Mouse (Mus musculus) forebrain, embryonic 15.5 days (tissue): Measurements from ENCODE around the gene Kif1b. TPM values are rescaled to one million over a fixed set of nuclear protein-coding genes. Genes with fewer than 3 reads are reported as not detected.

Experiments used
- ATAC-seq: fragments of 200-750 bp; cut with Nextera tagmentation; replicated peaks from 2 replicates; pipeline ENCODE4 v1.8.0; 2017; ENCODE audit warnings: mild to moderate bottlenecking, moderate TSS enrichment, moderate library complexity
- H3K27ac ChIP-seq: fragments of 300-500 bp; sonication (generic); replicated peaks from 2 replicates; pipeline ENCODE4 v1.5.1; 2015; ENCODE audit warnings: mild to moderate bottlenecking, inconsistent platforms
- H3K27me3 ChIP-seq: fragments of 300-500 bp; sonication (generic); 2 replicates; pipeline ENCODE4 v1.6.1; 2015; ENCODE audit warnings: inconsistent platforms
- H3K36me3 ChIP-seq: fragments of 300-500 bp; sonication (generic); 2 replicates; pipeline ENCODE4 v1.6.1; 2015; ENCODE audit warnings: mild to moderate bottlenecking, inconsistent platforms
- H3K4me1 ChIP-seq: fragments of 300-500 bp; sonication (generic); 2 replicates; pipeline ENCODE4 v1.6.1; 2015; ENCODE audit warnings: inconsistent platforms
- H3K4me2 ChIP-seq: fragments of 300-500 bp; sonication (generic); replicated peaks from 2 replicates; pipeline ENCODE4 v1.6.1; 2015; ENCODE audit warnings: mild to moderate bottlenecking, inconsistent platforms
- H3K4me3 ChIP-seq: fragments of 300-500 bp; sonication (generic); 2 replicates; pipeline ENCODE4 v1.5.1; 2015; ENCODE audit warnings: mild to moderate bottlenecking, inconsistent platforms
- H3K9ac ChIP-seq: fragments of 300-500 bp; sonication (generic); replicated peaks from 2 replicates; pipeline ENCODE4 v1.6.1; 2015; ENCODE audit warnings: mild to moderate bottlenecking, inconsistent platforms
- H3K9me3 ChIP-seq: fragments of 300-500 bp; sonication (generic); 2 replicates; pipeline ENCODE4 v1.6.1; 2016; ENCODE audit warnings: inconsistent platforms
- WGBS: fragments of 180-500 bp; shearing (Covaris S2); methylation state at CpG from one replicate; pipeline ENCODE4 v1.1.7; 2015; ENCODE audit warnings: mixed read lengths; 5-methylcytosine and 5-hydroxymethylcytosine counted together
- polyA plus RNA-seq: library from polyadenylated mRNA; unstranded; fragments of >200 nt; fragmentation: Nextera tagmentation; extraction: Ambion mirVana; gene quantifications from 2 replicates; pipeline ENCODE4 v1.2.1, GENCODE M21; 2015

Gene Kif1b
- polyA plus RNA-seq, 1 experiment from 2014 or later: 141 TPM

- H3K27me3 ChIP-seq: no peaks in the 10 kb centered on the region
- no peaks in the 10 kb centered on the region for H3K9me3 ChIP-seq
- peaks cover 90% of the 10 kb centered on the region for H3K36me3 ChIP-seq
- no peak for ATAC-seq
- H3K27ac ChIP-seq: no peak overlapping the region
- no peak overlapping the region for H3K4me2 ChIP-seq
- no peaks in the 10 kb centered on the region for H3K4me1 ChIP-seq
- no peak overlapping the region for H3K4me3 ChIP-seq
- WGBS: 88% methylated on average over 3 of the region's 3 CpGs
- H3K9ac ChIP-seq: no peak overlapping the region
Measured at GRCm38 (mm10) chr4:149202467-149202866, 105.0 kb downstream of the Kif1b start.

GRCm38 (mm10) chr4:149201110-149201509, 106.4 kb downstream of the Kif1b start:
- Histone ChIP-seq H3K9me3 (no peaks in the 10 kb centered on the region), H3K4me1 (no peaks in the 10 kb centered on the region), H3K36me3 (peaks cover 90% of the 10 kb centered on the region), H3K27ac (no peak overlapping the region), H3K9ac (no peak overlapping the region), H3K4me2 (no peak overlapping the region), H3K27me3 (no peaks in the 10 kb centered on the region), H3K4me3 (no peak overlapping the region)
- no peak for ATAC-seq
- 96% methylated on average over 4 of the region's 4 CpGs for WGBS

GRCm38 (mm10) chr4:149197180-149197579, 110.3 kb downstream of the Kif1b start:
- peaks cover 87% of the 10 kb centered on the region for H3K36me3 ChIP-seq
- H3K4me2 ChIP-seq: no peak overlapping the region
- H3K9me3 ChIP-seq: no peaks in the 10 kb centered on the region
- no peak for ATAC-seq
- no peaks in the 10 kb centered on the region for H3K4me1 ChIP-seq
- H3K4me3 ChIP-seq: no peak overlapping the region
- no peaks in the 10 kb centered on the region for H3K27me3 ChIP-seq
- WGBS: 86% methylated on average over 1 of the region's 1 CpGs
- H3K27ac ChIP-seq: no peak overlapping the region
- H3K9ac ChIP-seq: no peak overlapping the region

- Histone ChIP-seq H3K4me3 (no peak overlapping the region), H3K9ac (no peak overlapping the region), H3K27ac (no peak overlapping the region), H3K9me3 (no peaks in the 10 kb centered on the region), H3K4me1 (no peaks in the 10 kb centered on the region), H3K27me3 (no peaks in the 10 kb centered on the region), H3K4me2 (no peak overlapping the region), H3K36me3 (peaks cover 89% of the 10 kb centered on the region)
- no peak for ATAC-seq
- 95% methylated on average over 7 of the region's 7 CpGs for WGBS
Measured at GRCm38 (mm10) chr4:149191103-149191502, 116.4 kb downstream of the Kif1b start.

- no peak overlapping the region for H3K9ac ChIP-seq
- no peak overlapping the region for H3K27ac ChIP-seq
- no peaks in the 10 kb centered on the region for H3K9me3 ChIP-seq
- H3K27me3 ChIP-seq: no peaks in the 10 kb centered on the region
- H3K4me3 ChIP-seq: no peak overlapping the region
- H3K4me2 ChIP-seq: no peak overlapping the region
- WGBS: 96% methylated on average over 2 of the region's 2 CpGs
- ATAC-seq: no peak
- peaks cover 94% of the 10 kb centered on the region for H3K36me3 ChIP-seq
- H3K4me1 ChIP-seq: no peaks in the 10 kb centered on the region
Measured at GRCm38 (mm10) chr4:149188563-149188962, 118.9 kb downstream of the Kif1b start.

GRCm38 (mm10) chr4:149182755-149183154, 124.7 kb downstream of the Kif1b start:
- Histone ChIP-seq H3K9ac (no peak overlapping the region), H3K4me3 (no peak overlapping the region), H3K36me3 (peaks cover 97% of the 10 kb centered on the region), H3K27me3 (no peaks in the 10 kb centered on the region), H3K9me3 (no peaks in the 10 kb centered on the region), H3K4me1 (no peaks in the 10 kb centered on the region), H3K4me2 (no peak overlapping the region), H3K27ac (no peak overlapping the region)
- ATAC-seq: no peak
- WGBS: 57% methylated on average over 4 of the region's 4 CpGs

- Histone ChIP-seq H3K27me3 (no peaks in the 10 kb centered on the region), H3K36me3 (peaks cover 95% of the 10 kb centered on the region), H3K9me3 (no peaks in the 10 kb centered on the region), H3K9ac (no peak overlapping the region), H3K4me1 (no peaks in the 10 kb centered on the region), H3K4me3 (no peak overlapping the region), H3K27ac (no peak overlapping the region), H3K4me2 (no peak overlapping the region)
- 91% methylated on average over 7 of the region's 7 CpGs for WGBS
- no peak for ATAC-seq
Measured at GRCm38 (mm10) chr4:149182192-149182591, 125.3 kb downstream of the Kif1b start.

GRCm38 (mm10) chr4:149179573-149179972, 127.9 kb downstream of the Kif1b start:
- Histone ChIP-seq H3K9ac (no peak overlapping the region), H3K36me3 (peaks cover 86% of the 10 kb centered on the region), H3K4me2 (no peak overlapping the region), H3K9me3 (no peaks in the 10 kb centered on the region), H3K4me1 (no peaks in the 10 kb centered on the region), H3K27ac (no peak overlapping the region), H3K27me3 (no peaks in the 10 kb centered on the region), H3K4me3 (no peak overlapping the region)
- ATAC-seq: no peak
- WGBS: 59% methylated on average over 4 of the region's 4 CpGs

- H3K4me1 ChIP-seq: no peaks in the 10 kb centered on the region
- H3K4me2 ChIP-seq: no peak overlapping the region
- H3K36me3 ChIP-seq: peaks cover 82% of the 10 kb centered on the region
- no peak overlapping the region for H3K4me3 ChIP-seq
- no peaks in the 10 kb centered on the region for H3K9me3 ChIP-seq
- no peak for ATAC-seq
- H3K27me3 ChIP-seq: no peaks in the 10 kb centered on the region
- WGBS: 87% methylated on average over 7 of the region's 7 CpGs
- no peak overlapping the region for H3K9ac ChIP-seq
- H3K27ac ChIP-seq: no peak overlapping the region
Measured at GRCm38 (mm10) chr4:149179160-149179559, 128.3 kb downstream of the Kif1b start.

GRCm38 (mm10) chr4:149178328-149178727, 129.2 kb downstream of the Kif1b start:
- WGBS: 84% methylated on average over 7 of the region's 7 CpGs
- no peak overlapping the region for H3K27ac ChIP-seq
- no peaks in the 10 kb centered on the region for H3K27me3 ChIP-seq
- no peak overlapping the region for H3K9ac ChIP-seq
- H3K36me3 ChIP-seq: peaks cover 74% of the 10 kb centered on the region
- no peak overlapping the region for H3K4me3 ChIP-seq
- ATAC-seq: no peak
- H3K9me3 ChIP-seq: no peaks in the 10 kb centered on the region
- H3K4me1 ChIP-seq: no peaks in the 10 kb centered on the region; the same call in 1 of the 2 replicates
- no peak overlapping the region for H3K4me2 ChIP-seq

- H3K4me2 ChIP-seq: no peak overlapping the region
- H3K36me3 ChIP-seq: peaks cover 61% of the 10 kb centered on the region
- no peak overlapping the region for H3K4me3 ChIP-seq
- peaks cover 13% of the 10 kb centered on the region for H3K4me1 ChIP-seq
- no peak overlapping the region for H3K27ac ChIP-seq
- ATAC-seq: no peak
- no peaks in the 10 kb centered on the region for H3K27me3 ChIP-seq
- no peaks in the 10 kb centered on the region for H3K9me3 ChIP-seq
- H3K9ac ChIP-seq: no peak overlapping the region
- 46% methylated on average over 5 of the region's 5 CpGs for WGBS
Measured at GRCm38 (mm10) chr4:149177046-149177445, 130.4 kb downstream of the Kif1b start.

GRCm38 (mm10) chr4:149176645-149177044, 130.8 kb downstream of the Kif1b start:
- Histone ChIP-seq H3K4me1 (peaks cover 13% of the 10 kb centered on the region), H3K9ac (no peak overlapping the region), H3K27ac (no peak overlapping the region), H3K4me2 (no peak overlapping the region), H3K27me3 (no peaks in the 10 kb centered on the region), H3K9me3 (no peaks in the 10 kb centered on the region), H3K4me3 (no peak overlapping the region), H3K36me3 (peaks cover 57% of the 10 kb centered on the region)
- ATAC-seq: no peak
- 82% methylated on average over 6 of the region's 6 CpGs for WGBS

GRCm38 (mm10) chr4:149173661-149174060, 133.8 kb downstream of the Kif1b start:
- Histone ChIP-seq H3K4me1 (peaks cover 13% of the 10 kb centered on the region), H3K36me3 (peaks cover 27% of the 10 kb centered on the region), H3K4me3 (no peak overlapping the region), H3K4me2 (no peak overlapping the region), H3K27ac (no peak overlapping the region), H3K9me3 (no peaks in the 10 kb centered on the region), H3K27me3 (no peaks in the 10 kb centered on the region), H3K9ac (no peak overlapping the region)
- WGBS: 95% methylated on average over 6 of the region's 6 CpGs
- no peak for ATAC-seq
